Mouse (Mus musculus): ENCODE measurements around the gene P3h4.
"Not testable (repeated sequence)": the region's sequence is repeated elsewhere in the genome, so short reads cannot be mapped to it uniquely, and the experiment has no call there.

The P3h4 gene

GRCm38 (mm10) chr11:100391081-100391883 lies 23.4 kb downstream of the P3h4 start:
- DNase-seq, result peak; percentile 87

GRCm38 (mm10) chr11:100389931-100390445 lies 24.6 kb downstream of the P3h4 start:
- peak; percentile 81 for DNase-seq

- DNase-seq, result peak; percentile 85
These were observed 26.0 kb downstream of the P3h4 start for GRCm38 (mm10) chr11:100388588-100388987.

GRCm38 (mm10) chr11:100387589-100388375 lies 26.9 kb downstream of the P3h4 start:
- DNase-seq, result peak; percentile 75

- DNase-seq, result no peak
These were observed 27.5 kb downstream of the P3h4 start for GRCm38 (mm10) chr11:100387111-100387510.

GRCm38 (mm10) chr11:100386586-100386985 lies 28.1 kb downstream of the P3h4 start:
- peak; percentile 84 for DNase-seq

GRCm38 (mm10) chr11:100385016-100385415 lies 29.6 kb downstream of the P3h4 start:
- no peak for DNase-seq

GRCm38 (mm10) chr11:100382682-100383081 lies 32.0 kb downstream of the P3h4 start:
- no peak for DNase-seq

GRCm38 (mm10) chr11:100379311-100379710 lies 35.3 kb downstream of the P3h4 start:
- no peak for DNase-seq

GRCm38 (mm10) chr11:100378446-100378845 lies 36.2 kb downstream of the P3h4 start:
- DNase-seq, result no peak

GRCm38 (mm10) chr11:100377989-100378388 lies 36.6 kb downstream of the P3h4 start:
- DNase-seq, result no peak

- no peak for DNase-seq
These were observed 37.8 kb downstream of the P3h4 start for GRCm38 (mm10) chr11:100376746-100377389.

- no peak for DNase-seq
These were observed 38.6 kb downstream of the P3h4 start for GRCm38 (mm10) chr11:100376005-100376404.

GRCm38 (mm10) chr11:100375127-100375526 lies 39.5 kb downstream of the P3h4 start:
- DNase-seq, result no peak

- DNase-seq, result no peak
These were observed 42.6 kb downstream of the P3h4 start for GRCm38 (mm10) chr11:100371981-100372558.

GRCm38 (mm10) chr11:100369822-100370221 lies 44.8 kb downstream of the P3h4 start:
- no peak for DNase-seq

GRCm38 (mm10) chr11:100369145-100369544 lies 45.5 kb downstream of the P3h4 start:
- DNase-seq, result no peak

GRCm38 (mm10) chr11:100362979-100363562 lies 51.6 kb downstream of the P3h4 start:
- DNase-seq, result peak; percentile 67

- peak; percentile 54 for DNase-seq
These were observed 52.2 kb downstream of the P3h4 start for GRCm38 (mm10) chr11:100362209-100362978.

GRCm38 (mm10) chr11:100361059-100361458 lies 53.6 kb downstream of the P3h4 start:
- DNase-seq, result not testable (repeated sequence)

- no peak for DNase-seq
These were observed 54.5 kb downstream of the P3h4 start for GRCm38 (mm10) chr11:100360175-100360574.

Measured in kidney, adult 11 months (tissue).